Mouse (Mus musculus): ENCODE results near the gene Cdc16. TPM values are rescaled to one million over a fixed set of nuclear protein-coding genes. Genes with fewer than 3 reads are reported as not detected.

Cdc16 gene
- polyA plus RNA-seq, 1 experiment from 2014 or later = 154 TPM

- H3K27me3 ChIP-seq (ENCODE audit: control insufficient read depth, insufficient read depth, low read length) = no peaks in the 10 kb centered on the region
- H3K4me1 ChIP-seq (ENCODE audit: control insufficient read depth, insufficient read depth, low read length) = peaks cover 7% of the 10 kb centered on the region
- H3K4me3 ChIP-seq (ENCODE audit: low read depth, low read length) = no peak overlapping the region
- WGBS (ENCODE audit: insufficient replicate concordance) = 91% methylated on average over 8 of the region's 8 CpGs
- no peak overlapping the region for H3K4me2 ChIP-seq
- no peaks in the 10 kb centered on the region for H3K9me3 ChIP-seq (replicated peaks; ENCODE audit: control insufficient read depth, low read length)
- H3K9ac ChIP-seq (ENCODE audit: low read depth, low read length) = no peak overlapping the region
- ATAC-seq (replicated peaks; ENCODE audit: insufficient number of reproducible peaks, low FRiP score, low TSS enrichment) = no peak
- peaks cover 19% of the 10 kb centered on the region for H3K36me3 ChIP-seq (ENCODE audit: control insufficient read depth, insufficient read depth, low read length)
- H3K27ac ChIP-seq (ENCODE audit: low read depth, low read length) = no peak overlapping the region
Measured at GRCm38 (mm10) chr8:13789606-13790005, 32.1 kb downstream of the Cdc16 start.

GRCm38 (mm10) chr8:13793097-13793745 is 35.7 kb downstream of the Cdc16 start:
- WGBS (ENCODE audit: insufficient replicate concordance) = 85% methylated on average over 8 of the region's 8 CpGs
- H3K36me3 ChIP-seq (ENCODE audit: control insufficient read depth, insufficient read depth, low read length) = peaks cover 40% of the 10 kb centered on the region

GRCm38 (mm10) chr8:13793746-13794101 is 36.2 kb downstream of the Cdc16 start:
- Histone ChIP-seq H3K36me3 (ENCODE audit: control insufficient read depth, insufficient read depth, low read length) (peaks cover 43% of the 10 kb centered on the region), H3K4me2 (no peak overlapping the region), H3K4me3 (ENCODE audit: low read depth, low read length) (no peak overlapping the region), H3K9ac (ENCODE audit: low read depth, low read length) (no peak overlapping the region), H3K27ac (ENCODE audit: low read depth, low read length) (no peak overlapping the region), H3K4me1 (ENCODE audit: control insufficient read depth, insufficient read depth, low read length) (no peaks in the 10 kb centered on the region), H3K9me3 (replicated peaks; ENCODE audit: control insufficient read depth, low read length) (no peaks in the 10 kb centered on the region), H3K27me3 (ENCODE audit: control insufficient read depth, insufficient read depth, low read length) (no peaks in the 10 kb centered on the region)
- whole genome bisulfite sequencing (ENCODE audit: insufficient replicate concordance) = 91% methylated on average over 11 of the region's 11 CpGs
- ATAC-seq (replicated peaks; ENCODE audit: insufficient number of reproducible peaks, low FRiP score, low TSS enrichment) = no peak

More at GRCm38 (mm10) chr8:13793097-13793745, 35.7 kb downstream of the Cdc16 start:
- H3K9me3 ChIP-seq (replicated peaks; ENCODE audit: control insufficient read depth, low read length) = no peaks in the 10 kb centered on the region
- no peak for ATAC-seq (replicated peaks; ENCODE audit: insufficient number of reproducible peaks, low FRiP score, low TSS enrichment)
- no peak overlapping the region for H3K4me3 ChIP-seq (ENCODE audit: low read depth, low read length)
- no peak overlapping the region for H3K27ac ChIP-seq (ENCODE audit: low read depth, low read length)
- H3K4me1 ChIP-seq (ENCODE audit: control insufficient read depth, insufficient read depth, low read length) = no peaks in the 10 kb centered on the region
- H3K27me3 ChIP-seq (ENCODE audit: control insufficient read depth, insufficient read depth, low read length) = no peaks in the 10 kb centered on the region
- H3K4me2 ChIP-seq = no peak overlapping the region
- no peak overlapping the region for H3K9ac ChIP-seq (ENCODE audit: low read depth, low read length)

GRCm38 (mm10) chr8:13797676-13798075 is 40.2 kb downstream of the Cdc16 start:
- no peak for ATAC-seq (replicated peaks; ENCODE audit: insufficient number of reproducible peaks, low FRiP score, low TSS enrichment)
- Histone ChIP-seq H3K27me3 (ENCODE audit: control insufficient read depth, insufficient read depth, low read length) (no peaks in the 10 kb centered on the region), H3K4me1 (ENCODE audit: control insufficient read depth, insufficient read depth, low read length) (no peaks in the 10 kb centered on the region), H3K4me2 (no peak overlapping the region), H3K36me3 (ENCODE audit: control insufficient read depth, insufficient read depth, low read length) (peaks cover 34% of the 10 kb centered on the region), H3K4me3 (ENCODE audit: low read depth, low read length) (no peak overlapping the region), H3K9ac (ENCODE audit: low read depth, low read length) (no peak overlapping the region), H3K9me3 (replicated peaks; ENCODE audit: control insufficient read depth, low read length) (no peaks in the 10 kb centered on the region), H3K27ac (ENCODE audit: low read depth, low read length) (no peak overlapping the region)
- 90% methylated on average over 5 of the region's 5 CpGs for WGBS (ENCODE audit: insufficient replicate concordance)

GRCm38 (mm10) chr8:13799566-13799965 is 42.1 kb downstream of the Cdc16 start:
- no peak overlapping the region for H3K4me2 ChIP-seq
- H3K36me3 ChIP-seq (ENCODE audit: control insufficient read depth, insufficient read depth, low read length) = peaks cover 26% of the 10 kb centered on the region
- no peak overlapping the region for H3K27ac ChIP-seq (ENCODE audit: low read depth, low read length)
- WGBS (ENCODE audit: insufficient replicate concordance) = 87% methylated on average over 5 of the region's 5 CpGs
- H3K9ac ChIP-seq (ENCODE audit: low read depth, low read length) = no peak overlapping the region
- H3K4me3 ChIP-seq (ENCODE audit: low read depth, low read length) = no peak overlapping the region
- no peaks in the 10 kb centered on the region for H3K4me1 ChIP-seq (ENCODE audit: control insufficient read depth, insufficient read depth, low read length)
- no peak for ATAC-seq (replicated peaks; ENCODE audit: insufficient number of reproducible peaks, low FRiP score, low TSS enrichment)
- H3K9me3 ChIP-seq (replicated peaks; ENCODE audit: control insufficient read depth, low read length) = no peaks in the 10 kb centered on the region
- no peaks in the 10 kb centered on the region for H3K27me3 ChIP-seq (ENCODE audit: control insufficient read depth, insufficient read depth, low read length)

- H3K9ac ChIP-seq (ENCODE audit: low read depth, low read length) = no peak overlapping the region
- no peak overlapping the region for H3K4me3 ChIP-seq (ENCODE audit: low read depth, low read length)
- H3K27me3 ChIP-seq (ENCODE audit: control insufficient read depth, insufficient read depth, low read length) = no peaks in the 10 kb centered on the region
- H3K9me3 ChIP-seq (replicated peaks; ENCODE audit: control insufficient read depth, low read length) = no peaks in the 10 kb centered on the region
- no peaks in the 10 kb centered on the region for H3K36me3 ChIP-seq (ENCODE audit: control insufficient read depth, insufficient read depth, low read length)
- no peaks in the 10 kb centered on the region for H3K4me1 ChIP-seq (ENCODE audit: control insufficient read depth, insufficient read depth, low read length)
- WGBS (ENCODE audit: insufficient replicate concordance) = 72% methylated on average over 7 of the region's 7 CpGs
- H3K4me2 ChIP-seq = no peak overlapping the region
- H3K27ac ChIP-seq (ENCODE audit: low read depth, low read length) = no peak overlapping the region
- no peak for ATAC-seq (replicated peaks; ENCODE audit: insufficient number of reproducible peaks, low FRiP score, low TSS enrichment)
Measured at GRCm38 (mm10) chr8:13828598-13829172, 71.2 kb downstream of the Cdc16 start.

Other genes with a start within 250 kb of the Cdc16 start
- gene 1700029H14Rik, start 195.2 kb upstream of the Cdc16 start, polyA plus RNA-seq (2014; fragmentation: Nextera tagmentation; extraction: Ambion mirVana) = not detected in 2 replicates
- 26.3 and 36.3 TPM in 2 replicates for gene Rasa3, start 80.1 kb upstream of the Cdc16 start, polyA plus RNA-seq (2014; fragmentation: Nextera tagmentation; extraction: Ambion mirVana)
- gene Cfap97d2, start 51.8 kb upstream of the Cdc16 start, polyA plus RNA-seq (2014; fragmentation: Nextera tagmentation; extraction: Ambion mirVana) = not detected in 2 replicates
- gene Upf3a, start 27.9 kb downstream of the Cdc16 start, polyA plus RNA-seq (2014; fragmentation: Nextera tagmentation; extraction: Ambion mirVana) = 27.4 and 28.1 TPM in 2 replicates
- gene AF366264, start 80.7 kb downstream of the Cdc16 start, polyA plus RNA-seq (2014; fragmentation: Nextera tagmentation; extraction: Ambion mirVana) = not detected in 2 replicates
- gene Champ1, start 112.0 kb downstream of the Cdc16 start, polyA plus RNA-seq (2014; fragmentation: Nextera tagmentation; extraction: Ambion mirVana) = 21.7 and 22.8 TPM in 2 replicates
- 64.3 and 69.8 TPM in 2 replicates for gene Coprs, start 132.6 kb downstream of the Cdc16 start, polyA plus RNA-seq (2014; fragmentation: Nextera tagmentation; extraction: Ambion mirVana)

All from heart, embryonic 11.5 days (tissue).